Mouse (Mus musculus) lung, postnatal 0 days (tissue): ENCODE measurements at regions not wholly inside any gene's neighbourhood (a gene's known extent, or its start where the extent isn't known, plus 50 kb on each side); places are given as distances from the start of the nearest gene placed in this dataset.
"Not testable (repeated sequence)": the region's sequence is repeated elsewhere in the genome, so short reads cannot be mapped to it uniquely, and the experiment has no call there.

Source experiments
- ATAC-seq: fragments of 200-750 bp; cut with Nextera tagmentation; 2 replicates; pipeline ENCODE4 v1.8.0; 2017; ENCODE audit warnings: moderate library complexity
- DNase-seq: peaks from one replicate; pipeline ENCODE4 v3.0.0-alpha.2; 2016; ENCODE audit warnings: low spot score
- H3K27ac ChIP-seq: fragments of 300-500 bp; sonication (generic); 2 replicates; pipeline ENCODE4 v1.5.1; 2014; ENCODE audit warnings: antibody characterized with exemption, mild to moderate bottlenecking, low read length, mixed read lengths
- H3K27me3 ChIP-seq: fragments of 300-500 bp; sonication (generic); replicated peaks from 2 replicates; pipeline ENCODE4 v1.6.1; 2014; ENCODE audit warnings: low read length, mixed read lengths; ENCODE audit not compliant: insufficient read depth
- H3K36me3 ChIP-seq: fragments of 300-500 bp; sonication (generic); 2 replicates; pipeline ENCODE4 v1.6.1; 2014; ENCODE audit warnings: low read length, mixed read lengths; ENCODE audit not compliant: insufficient read depth
- H3K4me1 ChIP-seq: fragments of 300-500 bp; sonication (generic); 2 replicates; pipeline ENCODE4 v1.6.1; 2014; ENCODE audit warnings: antibody characterized with exemption, low read depth, low read length, mixed read lengths; ENCODE audit not compliant: insufficient read depth
- H3K4me2 ChIP-seq: fragments of 300-500 bp; sonication (generic); replicated peaks from 2 replicates; pipeline ENCODE4 v1.6.1; 2014; ENCODE audit warnings: low read depth, mild to moderate bottlenecking, low read length, moderate library complexity, mixed read lengths
- H3K4me3 ChIP-seq: fragments of 300-500 bp; sonication (generic); 2 replicates; pipeline ENCODE4 v1.5.1; 2014; ENCODE audit warnings: low read depth, low read length
- H3K9ac ChIP-seq: fragments of 300-500 bp; sonication (generic); replicated peaks from 2 replicates; pipeline ENCODE4 v1.6.1; 2014; ENCODE audit warnings: low read depth, mild to moderate bottlenecking
- H3K9me3 ChIP-seq: fragments of 300-500 bp; sonication (generic); 2 replicates; pipeline ENCODE4 v1.6.1; 2016; ENCODE audit warnings: low read length, mixed read lengths
- CTCF ChIP-seq: IDR thresholded peaks from 2 replicates; pipeline ENCODE4 v1.5.1; 2016; ENCODE audit warnings: antibody characterized with exemption, mild to moderate bottlenecking
- EP300 ChIP-seq: IDR thresholded peaks from 2 replicates; pipeline ENCODE4 v1.6.1; 2016; ENCODE audit warnings: antibody characterized with exemption, mild to moderate bottlenecking, control low read depth
- WGBS: fragments of 180-500 bp; shearing (Covaris S2); extraction: QIAGEN DNeasy Blood & Tissue Kit; methylation state at CpG from one replicate; pipeline ENCODE4 v1.1.7; 2014; 5-methylcytosine and 5-hydroxymethylcytosine counted together

DNA sequence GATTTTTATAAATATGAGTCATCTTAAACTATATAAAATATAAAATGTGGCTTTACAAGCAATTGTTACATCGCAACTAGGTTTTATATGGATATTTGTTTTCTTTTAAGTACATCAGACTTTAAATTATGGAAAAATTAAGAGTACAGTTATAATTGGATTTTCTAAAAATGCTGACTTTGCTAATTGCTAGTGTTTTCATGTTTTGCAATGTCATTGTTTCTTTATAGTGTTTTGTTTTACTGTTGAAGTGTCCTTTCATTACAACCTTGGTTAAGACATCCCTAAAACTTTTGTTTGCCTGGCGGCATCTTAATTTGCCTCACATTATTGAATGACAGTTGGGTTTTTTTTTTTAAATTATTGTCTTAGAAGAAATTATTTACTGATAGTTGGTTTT, 1634.0 kb downstream of the Diaph2 start:
- TF ChIP-seq CTCF, result no peak
- TF ChIP-seq EP300, result no peak
- H3K4me3 ChIP-seq, result no peak overlapping the region
- no peak for ATAC-seq
- WGBS, result 95% methylated on average over 2 of the region's 2 CpGs
- no peak overlapping the region for H3K27ac ChIP-seq
- no peaks in the 10 kb centered on the region for H3K4me1 ChIP-seq
- no peak overlapping the region for H3K4me2 ChIP-seq
- no peaks in the 10 kb centered on the region for H3K9me3 ChIP-seq
- no peaks in the 10 kb centered on the region for H3K27me3 ChIP-seq
- no peak for DNase-seq
- no peak overlapping the region for H3K9ac ChIP-seq
- H3K36me3 ChIP-seq, result no peaks in the 10 kb centered on the region

DNA sequence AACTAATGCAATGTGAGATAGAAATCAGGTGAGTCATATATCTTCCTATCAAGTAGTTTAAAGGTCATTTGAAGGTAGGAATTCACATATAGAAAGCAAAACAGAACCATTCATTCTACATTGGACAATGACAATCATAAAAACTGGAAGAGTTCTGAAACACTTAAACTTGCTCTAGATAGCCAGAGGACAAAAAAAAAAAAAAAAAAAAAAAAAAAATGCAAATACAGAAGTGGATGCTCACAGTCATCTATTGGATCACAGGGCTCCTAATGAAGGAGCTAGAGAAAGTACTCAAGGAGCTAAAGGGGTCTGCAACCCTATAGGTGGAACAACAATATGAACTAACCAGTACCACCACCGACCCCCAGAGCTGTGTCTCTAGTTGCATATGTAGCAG, 1652.6 kb downstream of the Diaph2 start:
- 67% methylated on average over 1 of the region's 1 CpGs for WGBS
- Histone ChIP-seq H3K36me3 (no peaks in the 10 kb centered on the region), H3K27ac (no peak overlapping the region), H3K27me3 (no peaks in the 10 kb centered on the region), H3K9me3 (no peaks in the 10 kb centered on the region), H3K4me3 (no peak overlapping the region), H3K4me2 (no peak overlapping the region), H3K4me1 (no peaks in the 10 kb centered on the region), H3K9ac (no peak overlapping the region)
- no peak for TF ChIP-seq CTCF
- TF ChIP-seq EP300, result no peak
- ATAC-seq (no peak), DNase-seq (no peak)

DNA sequence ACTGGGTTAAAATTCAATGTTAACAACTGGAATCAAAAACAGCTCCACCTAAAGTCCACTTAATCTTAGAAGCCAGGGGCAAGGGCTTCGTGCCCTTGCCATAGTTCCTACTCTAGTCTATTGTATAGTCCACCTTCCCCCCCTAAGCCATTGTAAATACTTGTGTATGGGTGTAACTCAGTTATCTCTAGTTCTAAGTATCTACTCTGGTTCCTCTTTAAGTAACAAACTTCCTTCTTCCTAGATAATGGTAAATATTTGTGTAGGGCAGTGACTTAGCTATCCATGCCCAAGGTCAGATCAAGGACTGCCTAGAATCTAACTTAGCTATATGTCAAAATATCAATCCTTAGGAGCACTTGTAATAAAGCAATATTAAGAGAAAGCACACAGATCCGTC, 1653.3 kb downstream of the Diaph2 start:
- DNase-seq, H3K9me3 ChIP-seq, H3K9ac ChIP-seq, H3K27ac ChIP-seq, ATAC-seq, H3K4me1 ChIP-seq, H3K36me3 ChIP-seq, H3K4me3 ChIP-seq, H3K4me2 ChIP-seq, H3K27me3 ChIP-seq: not testable (repeated sequence)
- 63% methylated on average over 2 of the region's 2 CpGs for WGBS

- no peak for ATAC-seq
- no peaks in the 10 kb centered on the region for H3K36me3 ChIP-seq
Measured at GRCm38 (mm10) chrX:131406685-131407084, 1657.1 kb downstream of the Diaph2 start.

DNA sequence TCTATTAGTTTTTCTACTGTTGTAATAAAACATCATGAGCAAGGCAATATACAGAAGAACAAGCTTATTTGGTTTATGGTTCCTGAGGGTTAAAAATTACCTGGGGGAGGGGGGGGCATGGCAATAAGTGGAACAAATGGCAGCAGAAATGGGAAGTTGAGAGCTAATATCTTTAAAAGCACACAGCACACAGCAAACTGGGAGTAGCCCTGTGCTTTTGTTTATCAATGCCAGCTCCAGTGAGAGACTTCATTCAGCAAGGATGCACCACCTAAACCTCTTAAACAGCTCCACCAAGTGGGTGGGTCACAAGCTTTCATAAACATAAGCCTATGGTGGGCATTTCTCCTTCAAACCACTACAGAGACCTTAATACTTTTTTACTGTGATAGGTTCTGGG, 1661.0 kb downstream of the Diaph2 start:
- ATAC-seq (no peak), DNase-seq (no peak)
- Histone ChIP-seq H3K9me3 (no peaks in the 10 kb centered on the region), H3K4me3 (no peak overlapping the region), H3K4me2 (no peak overlapping the region), H3K9ac (no peak overlapping the region), H3K27me3 (no peaks in the 10 kb centered on the region), H3K27ac (no peak overlapping the region), H3K4me1 (no peaks in the 10 kb centered on the region), H3K36me3 (no peaks in the 10 kb centered on the region)
- TF ChIP-seq EP300, result no peak
- TF ChIP-seq CTCF, result no peak

More at GRCm38 (mm10) chrX:131406685-131407084, 1657.1 kb downstream of the Diaph2 start:
- WGBS, result 85% methylated on average over 2 of the region's 2 CpGs
- H3K9ac ChIP-seq, result no peak overlapping the region
- no peak overlapping the region for H3K27ac ChIP-seq
- no peaks in the 10 kb centered on the region for H3K9me3 ChIP-seq
- TF ChIP-seq CTCF, result no peak
- no peaks in the 10 kb centered on the region for H3K4me1 ChIP-seq
- no peaks in the 10 kb centered on the region for H3K27me3 ChIP-seq
- DNase-seq, result no peak
- H3K4me2 ChIP-seq, result no peak overlapping the region
- no peak overlapping the region for H3K4me3 ChIP-seq

- H3K4me2 ChIP-seq, result no peak overlapping the region
Measured at GRCm38 (mm10) chrX:131422178-131422577, 1672.6 kb downstream of the Diaph2 start.

DNA sequence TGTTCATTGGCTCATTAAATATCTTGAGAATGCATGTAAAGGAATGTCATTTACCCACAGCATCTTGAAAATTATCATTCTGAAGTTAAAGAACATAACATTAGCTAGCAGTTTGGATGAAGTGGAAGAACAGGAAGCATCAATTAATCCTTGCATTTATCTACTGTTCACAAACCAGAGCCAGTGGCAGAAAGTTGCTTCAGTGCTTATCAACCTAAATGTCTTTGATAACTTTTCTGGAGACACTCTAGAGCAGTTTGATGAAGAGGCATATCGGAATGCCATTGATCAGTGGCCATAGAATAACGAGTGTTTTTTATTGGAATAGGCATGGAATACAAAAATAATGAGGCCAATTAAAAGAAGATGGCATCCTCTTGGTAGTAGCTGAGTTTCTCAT, 1673.3 kb downstream of the Diaph2 start:
- 86% methylated on average over 2 of the region's 2 CpGs for WGBS
- Histone ChIP-seq H3K4me1 (no peaks in the 10 kb centered on the region), H3K27me3 (no peaks in the 10 kb centered on the region), H3K4me3 (no peak overlapping the region), H3K27ac (no peak overlapping the region), H3K36me3 (no peaks in the 10 kb centered on the region), H3K9ac (no peak overlapping the region), H3K9me3 (no peaks in the 10 kb centered on the region), H3K4me2 (no peak overlapping the region)
- no peak for DNase-seq
- TF ChIP-seq EP300 (no peak), CTCF (no peak)
- no peak for ATAC-seq

More at GRCm38 (mm10) chrX:131422178-131422577, 1672.6 kb downstream of the Diaph2 start:
- Histone ChIP-seq H3K27me3 (no peaks in the 10 kb centered on the region), H3K4me3 (no peak overlapping the region), H3K36me3 (no peaks in the 10 kb centered on the region), H3K9me3 (no peaks in the 10 kb centered on the region), H3K27ac (no peak overlapping the region), H3K4me1 (no peaks in the 10 kb centered on the region), H3K9ac (no peak overlapping the region)
- ATAC-seq, result no peak
- DNase-seq, result no peak
- WGBS, result 60% methylated on average over 2 of the region's 2 CpGs
- TF ChIP-seq EP300 (no peak), CTCF (no peak)
